Mouse (Mus musculus): Measurements from ENCODE around the gene Jade2.

Gene Jade2

GRCm38 (mm10) chr11:51854981-51855817 lies 2.3 kb downstream of the Jade2 start:
- H3K36me3 ChIP-seq (ENCODE audit: insufficient read depth, low read length), result no peaks in the 10 kb centered on the region
- TF ChIP-seq NANOG (IDR thresholded peaks at IDR 0.05; ENCODE audit: borderline replicate concordance, low read length), result no peak
- TF ChIP-seq POU5F1 (IDR thresholded peaks at IDR 0.05; ENCODE audit: borderline replicate concordance, low read length), result no peak
- H3K27me3 ChIP-seq (ENCODE audit: insufficient read depth, low read length), result no peaks in the 10 kb centered on the region
- H3K4me1 ChIP-seq (replicated peaks; ENCODE audit: low read depth, low read length), result peaks cover 61% of the 10 kb centered on the region
- peaks cover 3% of the 10 kb centered on the region for H3K9me3 ChIP-seq (ENCODE audit: low read length)
- peak overlapping the region; percentile 88 for H3K4me3 ChIP-seq (replicated peaks; ENCODE audit: low read length)

- H3K9me3 ChIP-seq (ENCODE audit: low read length), result no peaks in the 10 kb centered on the region
- peaks cover 24% of the 10 kb centered on the region for H3K36me3 ChIP-seq (ENCODE audit: insufficient read depth, low read length)
- peaks cover 58% of the 10 kb centered on the region for H3K4me1 ChIP-seq (replicated peaks; ENCODE audit: low read depth, low read length)
- no peaks in the 10 kb centered on the region for H3K27me3 ChIP-seq (ENCODE audit: insufficient read depth, low read length)
- H3K4me3 ChIP-seq (replicated peaks; ENCODE audit: low read length), result no peak overlapping the region
- TF ChIP-seq NANOG (IDR thresholded peaks at IDR 0.05; ENCODE audit: borderline replicate concordance, low read length) (no peak), CTCF (conservative IDR thresholded peaks at IDR 0.05; ENCODE audit: low read length) (no peak), POU5F1 (IDR thresholded peaks at IDR 0.05; ENCODE audit: borderline replicate concordance, low read length) (no peak)
Observed at GRCm38 (mm10) chr11:51852595-51852994, 4.9 kb downstream of the Jade2 start.

GRCm38 (mm10) chr11:51852091-51852521 lies 5.3 kb downstream of the Jade2 start:
- peaks cover 28% of the 10 kb centered on the region for H3K36me3 ChIP-seq (ENCODE audit: insufficient read depth, low read length)
- H3K4me3 ChIP-seq (replicated peaks; ENCODE audit: low read length), result no peak overlapping the region
- TF ChIP-seq POU5F1 (IDR thresholded peaks at IDR 0.05; ENCODE audit: borderline replicate concordance, low read length) (no peak), CTCF (conservative IDR thresholded peaks at IDR 0.05; ENCODE audit: low read length) (no peak), NANOG (IDR thresholded peaks at IDR 0.05; ENCODE audit: borderline replicate concordance, low read length) (no peak)
- peaks cover 58% of the 10 kb centered on the region for H3K4me1 ChIP-seq (replicated peaks; ENCODE audit: low read depth, low read length)
- H3K9me3 ChIP-seq (ENCODE audit: low read length), result no peaks in the 10 kb centered on the region
- H3K27me3 ChIP-seq (ENCODE audit: insufficient read depth, low read length), result no peaks in the 10 kb centered on the region

- no peak overlapping the region for H3K4me3 ChIP-seq (replicated peaks; ENCODE audit: low read length)
- H3K27me3 ChIP-seq (ENCODE audit: insufficient read depth, low read length), result no peaks in the 10 kb centered on the region
- no peak for TF ChIP-seq POU5F1 (IDR thresholded peaks at IDR 0.05; ENCODE audit: borderline replicate concordance, low read length)
- H3K36me3 ChIP-seq (ENCODE audit: insufficient read depth, low read length), result peaks cover 40% of the 10 kb centered on the region
- H3K4me1 ChIP-seq (replicated peaks; ENCODE audit: low read depth, low read length), result peaks cover 58% of the 10 kb centered on the region
- H3K9me3 ChIP-seq (ENCODE audit: low read length), result no peaks in the 10 kb centered on the region
Observed at GRCm38 (mm10) chr11:51850741-51851330, 6.6 kb downstream of the Jade2 start.

- Histone ChIP-seq H3K9me3 (ENCODE audit: low read length) (no peaks in the 10 kb centered on the region), H3K4me1 (replicated peaks; ENCODE audit: low read depth, low read length) (peaks cover 51% of the 10 kb centered on the region), H3K36me3 (ENCODE audit: insufficient read depth, low read length) (peaks cover 61% of the 10 kb centered on the region), H3K4me3 (replicated peaks; ENCODE audit: low read length) (no peak overlapping the region), H3K27me3 (ENCODE audit: insufficient read depth, low read length) (no peaks in the 10 kb centered on the region)
- TF ChIP-seq CTCF (conservative IDR thresholded peaks at IDR 0.05; ENCODE audit: low read length) (no peak), NANOG (IDR thresholded peaks at IDR 0.05; ENCODE audit: borderline replicate concordance, low read length) (no peak), POU5F1 (IDR thresholded peaks at IDR 0.05; ENCODE audit: borderline replicate concordance, low read length) (no peak)
Observed at GRCm38 (mm10) chr11:51848324-51848723, 9.1 kb downstream of the Jade2 start.

GRCm38 (mm10) chr11:51847902-51848301 lies 9.6 kb downstream of the Jade2 start:
- H3K27me3 ChIP-seq (ENCODE audit: insufficient read depth, low read length), result no peaks in the 10 kb centered on the region
- no peak overlapping the region for H3K4me3 ChIP-seq (replicated peaks; ENCODE audit: low read length)
- TF ChIP-seq CTCF (conservative IDR thresholded peaks at IDR 0.05; ENCODE audit: low read length) (no peak), NANOG (IDR thresholded peaks at IDR 0.05; ENCODE audit: borderline replicate concordance, low read length) (no peak), POU5F1 (IDR thresholded peaks at IDR 0.05; ENCODE audit: borderline replicate concordance, low read length) (no peak)
- peaks cover 65% of the 10 kb centered on the region for H3K36me3 ChIP-seq (ENCODE audit: insufficient read depth, low read length)
- H3K9me3 ChIP-seq (ENCODE audit: low read length), result no peaks in the 10 kb centered on the region
- H3K4me1 ChIP-seq (replicated peaks; ENCODE audit: low read depth, low read length), result peaks cover 47% of the 10 kb centered on the region

- no peaks in the 10 kb centered on the region for H3K9me3 ChIP-seq (ENCODE audit: low read length)
Observed at GRCm38 (mm10) chr11:51845981-51846883, 11.2 kb downstream of the Jade2 start.

GRCm38 (mm10) chr11:51844529-51845098 lies 12.8 kb downstream of the Jade2 start:
- Histone ChIP-seq H3K4me1 (replicated peaks; ENCODE audit: low read depth, low read length) (peaks cover 29% of the 10 kb centered on the region), H3K4me3 (replicated peaks; ENCODE audit: low read length) (no peak overlapping the region), H3K27me3 (ENCODE audit: insufficient read depth, low read length) (no peaks in the 10 kb centered on the region), H3K36me3 (ENCODE audit: insufficient read depth, low read length) (peaks cover 93% of the 10 kb centered on the region), H3K9me3 (ENCODE audit: low read length) (no peaks in the 10 kb centered on the region)
- no peak for TF ChIP-seq NANOG (IDR thresholded peaks at IDR 0.05; ENCODE audit: borderline replicate concordance, low read length)
- no peak for TF ChIP-seq POU5F1 (IDR thresholded peaks at IDR 0.05; ENCODE audit: borderline replicate concordance, low read length)
- no peak for TF ChIP-seq CTCF (conservative IDR thresholded peaks at IDR 0.05; ENCODE audit: low read length)

More at GRCm38 (mm10) chr11:51845981-51846883, 11.2 kb downstream of the Jade2 start:
- TF ChIP-seq POU5F1 (IDR thresholded peaks at IDR 0.05; ENCODE audit: borderline replicate concordance, low read length), result no peak
- no peak for TF ChIP-seq NANOG (IDR thresholded peaks at IDR 0.05; ENCODE audit: borderline replicate concordance, low read length)
- TF ChIP-seq CTCF (conservative IDR thresholded peaks at IDR 0.05; ENCODE audit: low read length), result no peak
- Histone ChIP-seq H3K27me3 (ENCODE audit: insufficient read depth, low read length) (no peaks in the 10 kb centered on the region), H3K4me3 (replicated peaks; ENCODE audit: low read length) (no peak overlapping the region), H3K4me1 (replicated peaks; ENCODE audit: low read depth, low read length) (peaks cover 39% of the 10 kb centered on the region), H3K36me3 (ENCODE audit: insufficient read depth, low read length) (peaks cover 82% of the 10 kb centered on the region)

Data from E14TG2a.4 (cell line).